Mouse (Mus musculus) thymus, postnatal 25 days (tissue): ENCODE data around the gene Cradd.

Experiments
- DNase-seq: peaks from one replicate; pipeline ENCODE4 v3.0.0; 2022

Gene Cradd

GRCm38 (mm10) chr10:95302211-95303163 is 21.4 kb downstream of the Cradd start:
- no peak for DNase-seq

- no peak for DNase-seq
Measured at GRCm38 (mm10) chr10:95300178-95300793, 23.6 kb downstream of the Cradd start.

GRCm38 (mm10) chr10:95299808-95300133 is 24.2 kb downstream of the Cradd start:
- no peak for DNase-seq

DNA sequence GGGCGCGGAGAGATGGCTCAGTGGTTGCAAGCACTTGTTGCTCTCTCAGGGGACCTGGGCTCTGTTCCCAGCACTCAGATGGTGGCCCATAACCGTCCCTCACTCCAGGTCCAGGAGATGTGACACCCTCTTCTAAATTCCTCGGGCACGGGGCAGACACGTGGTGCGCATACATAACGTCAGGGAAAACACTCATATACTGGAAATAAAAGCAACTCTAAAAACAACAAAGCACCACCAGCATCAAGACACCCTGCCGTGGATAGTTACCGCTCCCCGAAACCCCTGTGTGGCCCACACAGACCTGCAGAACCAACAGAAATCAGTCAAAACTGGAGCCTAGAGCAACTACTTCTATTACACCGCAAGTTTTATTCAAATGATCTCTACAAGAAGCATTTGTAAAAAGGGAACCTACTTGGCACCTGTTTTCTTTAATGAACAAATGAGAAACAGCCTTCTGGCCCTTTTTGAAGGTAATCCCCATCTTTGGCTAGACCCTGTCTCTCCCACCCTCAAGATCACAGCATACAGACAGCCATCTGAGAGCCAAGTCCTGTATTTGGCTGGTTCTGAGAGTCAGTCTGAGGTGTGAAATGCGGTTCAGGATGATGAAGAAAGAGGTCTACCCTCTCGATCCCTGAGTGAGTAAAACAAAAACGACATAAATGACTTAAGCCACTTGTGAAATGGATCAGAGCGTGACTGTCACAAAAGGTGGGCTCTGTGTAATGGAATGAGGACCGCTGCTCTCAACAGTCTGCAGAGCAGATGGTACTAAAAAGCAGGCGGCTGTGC is 24.7 kb downstream of the Cradd start:
- no peak for DNase-seq

DNA sequence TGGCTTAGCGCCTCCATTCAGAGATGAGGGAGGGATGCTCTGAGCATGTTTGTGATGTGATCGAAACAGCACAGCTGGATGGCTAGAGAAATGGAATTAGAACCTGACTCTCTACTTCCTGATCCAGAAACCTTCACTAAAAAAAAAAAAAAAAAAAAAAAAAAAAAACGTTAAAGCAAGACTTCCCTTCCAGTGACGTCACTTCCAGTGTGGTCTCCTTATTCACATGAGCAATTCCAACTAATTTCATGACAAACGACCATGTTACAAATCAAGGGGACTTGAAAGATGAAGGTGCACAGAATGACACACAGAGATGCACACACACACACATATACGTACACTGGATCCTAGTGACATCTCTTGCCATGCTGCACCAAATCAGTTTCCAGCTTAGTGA is 25.4 kb downstream of the Cradd start:
- DNase-seq = no peak

DNA sequence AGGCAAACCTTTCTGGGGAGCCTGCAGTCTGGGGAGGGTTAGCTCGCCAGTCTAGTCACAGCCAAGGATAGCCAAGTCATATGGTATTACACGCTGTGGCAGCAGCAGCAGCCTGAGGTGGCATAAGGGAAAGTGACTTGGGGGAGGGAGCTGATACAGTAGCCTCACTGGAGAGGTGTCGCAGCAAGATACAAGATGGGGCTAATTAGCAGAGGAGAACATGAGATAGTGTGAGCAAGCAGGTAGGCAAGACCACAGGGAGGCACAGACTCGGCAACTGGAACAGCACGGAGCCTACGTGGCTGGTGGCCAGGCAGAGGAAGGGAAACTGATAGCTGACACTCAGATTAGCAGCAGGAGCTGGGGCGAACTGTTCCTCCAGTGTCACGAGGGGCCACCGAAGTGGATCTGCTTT is 26.2 kb downstream of the Cradd start:
- DNase-seq = no peak

GRCm38 (mm10) chr10:95297024-95297423 is 26.9 kb downstream of the Cradd start:
- no peak for DNase-seq

DNA sequence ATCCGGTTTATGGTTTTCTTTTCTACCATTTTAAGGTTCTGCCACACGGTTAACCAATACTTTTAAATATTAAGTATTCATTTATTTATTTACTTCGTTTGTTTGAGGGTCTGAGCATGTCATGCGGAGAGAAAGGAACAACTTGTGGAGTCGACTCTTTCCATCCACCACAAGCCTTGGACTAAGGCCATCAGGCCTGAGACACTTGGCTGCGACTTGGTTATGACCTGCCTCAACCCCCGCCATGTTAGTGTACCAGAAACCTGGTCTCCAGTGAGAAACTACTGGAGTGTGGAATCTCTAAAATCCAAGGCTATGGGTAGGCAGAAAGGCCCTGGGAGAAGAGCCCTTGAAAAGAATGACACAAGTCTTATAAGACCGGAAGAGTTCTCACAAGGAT is 30.7 kb downstream of the Cradd start:
- no peak for DNase-seq

GRCm38 (mm10) chr10:95292269-95292668 is 31.7 kb downstream of the Cradd start:
- no peak for DNase-seq

- DNase-seq = no peak
Measured at GRCm38 (mm10) chr10:95291133-95291876, 32.6 kb downstream of the Cradd start.

GRCm38 (mm10) chr10:95289819-95290218 is 34.1 kb downstream of the Cradd start:
- no peak for DNase-seq

- no peak for DNase-seq
Measured at GRCm38 (mm10) chr10:95288206-95288605, 35.7 kb downstream of the Cradd start.

DNA sequence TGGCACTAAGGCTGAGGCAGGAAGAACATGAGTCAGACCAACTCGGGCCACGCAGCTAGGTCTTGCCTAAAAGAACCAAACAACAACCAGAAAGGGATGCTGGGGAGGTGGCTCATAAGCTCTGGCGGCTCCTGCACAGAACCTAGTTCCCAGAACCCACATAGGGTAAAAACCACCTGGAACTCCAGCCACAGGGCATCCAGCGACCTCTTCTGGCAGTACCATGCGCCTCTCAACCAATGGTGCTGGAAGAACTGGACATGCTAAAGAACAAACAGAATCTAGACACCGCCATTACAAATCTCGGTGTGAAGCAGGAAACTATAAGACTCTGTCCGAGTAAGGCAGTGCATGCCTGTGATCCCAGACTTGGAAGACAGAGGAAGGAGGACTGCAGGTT is 36.6 kb downstream of the Cradd start:
- DNase-seq = no peak

DNA sequence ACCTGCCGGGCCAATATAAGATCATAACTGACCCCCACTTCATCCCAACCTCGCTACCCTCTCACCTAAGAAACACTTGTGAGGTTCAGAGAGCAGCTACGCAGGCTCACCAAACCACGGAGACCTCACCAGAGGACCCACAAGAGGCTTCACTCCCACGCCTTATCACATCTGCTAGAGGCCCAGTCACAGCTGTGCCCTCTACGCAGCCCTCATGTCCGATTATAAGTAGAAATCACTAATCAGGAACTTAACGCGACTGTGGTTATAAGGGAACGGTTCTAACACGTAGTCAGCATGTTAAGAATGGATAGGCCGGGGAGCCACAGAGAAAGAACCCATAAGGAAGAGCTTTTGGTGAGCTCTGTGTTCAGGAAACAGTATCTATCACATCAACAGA is 40.5 kb downstream of the Cradd start:
- no peak for DNase-seq

DNA sequence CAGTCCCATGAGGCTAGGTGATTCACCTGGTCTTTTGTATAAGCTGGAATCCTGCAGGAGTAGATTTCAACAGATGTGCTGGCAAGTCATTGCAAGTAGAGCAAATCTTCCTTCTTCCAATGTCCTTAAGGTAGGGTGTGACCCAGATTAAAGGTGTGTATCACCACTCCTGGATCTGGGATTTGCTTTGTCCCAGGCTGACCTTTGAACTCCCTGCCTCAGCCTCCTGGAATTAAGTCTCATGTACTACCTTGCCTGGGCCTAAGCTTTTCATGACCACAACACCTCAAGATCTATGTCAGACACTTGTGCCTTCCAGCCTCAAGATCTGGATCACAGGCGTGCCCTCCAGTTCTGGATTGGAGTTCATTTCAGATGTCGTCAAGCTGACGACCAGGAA is 41.9 kb downstream of the Cradd start:
- no peak for DNase-seq

- no peak for DNase-seq
Measured at GRCm38 (mm10) chr10:95281466-95281990, 42.4 kb downstream of the Cradd start.

DNA sequence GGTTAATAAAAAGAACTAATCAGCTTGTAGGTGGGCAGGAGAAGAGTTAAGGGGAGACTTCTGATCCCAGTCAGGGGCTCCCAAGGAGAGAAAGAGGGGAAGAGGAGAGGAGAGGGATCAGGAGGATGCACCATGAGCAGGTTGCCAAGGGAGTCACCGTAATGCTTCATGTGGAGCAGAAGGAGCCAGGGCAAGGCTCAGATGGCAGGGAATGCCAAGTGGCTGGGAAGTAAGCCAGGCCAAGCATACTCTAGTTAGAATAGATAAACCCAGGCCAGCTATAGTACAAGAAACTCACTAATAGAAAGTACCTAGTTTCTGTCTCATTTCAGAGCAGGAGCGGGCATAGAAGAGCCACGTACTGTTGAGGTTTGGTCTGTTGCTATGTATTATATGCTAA is 43.6 kb downstream of the Cradd start:
- no peak for DNase-seq

DNA sequence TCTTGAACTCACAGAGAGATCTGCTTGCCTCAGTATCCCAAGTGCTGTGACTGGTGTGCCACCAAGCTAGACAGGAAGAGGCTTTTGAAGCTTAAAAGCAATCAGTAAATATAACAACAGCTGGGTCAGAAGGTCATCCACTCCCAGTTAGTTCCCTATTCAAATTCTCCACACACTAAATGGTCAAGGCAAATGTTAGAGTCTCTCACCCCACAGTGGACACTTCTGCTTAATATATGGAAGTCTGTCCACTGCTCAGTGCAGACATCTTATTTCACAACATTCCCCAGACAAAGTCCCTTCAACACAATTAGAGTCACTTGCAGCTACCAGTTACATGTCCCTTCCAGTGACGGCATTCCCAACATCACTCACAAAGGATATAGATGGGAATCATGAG is 44.5 kb downstream of the Cradd start:
- no peak for DNase-seq

GRCm38 (mm10) chr10:95278085-95278484 is 45.8 kb downstream of the Cradd start:
- DNase-seq = no peak

GRCm38 (mm10) chr10:95275488-95275887 is 48.4 kb downstream of the Cradd start:
- DNase-seq = no peak

- DNase-seq = no peak
Measured at GRCm38 (mm10) chr10:95273226-95273625, 50.7 kb downstream of the Cradd start.

DNA sequence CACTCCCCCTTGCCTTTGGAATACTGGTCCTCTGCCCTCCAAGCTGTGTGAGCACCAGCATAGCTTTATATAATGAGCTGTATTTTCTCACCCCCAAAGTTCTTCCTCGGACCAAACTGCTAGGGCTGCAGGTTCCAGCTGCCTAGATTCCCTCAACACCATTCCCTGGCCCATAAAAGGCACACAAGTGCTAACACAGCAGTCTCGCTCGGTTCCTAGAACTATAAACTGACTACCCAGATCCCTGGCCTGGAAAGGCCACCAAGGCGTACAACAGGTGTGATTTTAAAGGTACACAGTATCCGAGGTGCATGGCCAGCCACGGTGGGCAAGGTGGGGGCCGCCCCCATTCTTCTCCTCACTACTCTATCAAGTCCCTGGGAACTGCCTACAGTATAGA is 54.8 kb downstream of the Cradd start:
- no peak for DNase-seq

- DNase-seq = no peak
Measured at GRCm38 (mm10) chr10:95268366-95268765, 55.6 kb downstream of the Cradd start.
